Mouse (Mus musculus) T-cell, adult 2 months (primary cell): ENCODE data around the gene Ddc.

ENCODE experiments used
- DNase-seq: peaks from one replicate; pipeline ENCODE4 v3.0.0; 2022; ENCODE audit warnings: low spot score

Gene Ddc

GRCm38 (mm10) chr11:11845044-11845443, 52.9 kb downstream of the Ddc start:
- DNase-seq: no peak

- no peak for DNase-seq
Observed at GRCm38 (mm10) chr11:11844367-11844971, 53.5 kb downstream of the Ddc start.

- no peak for DNase-seq
Observed at GRCm38 (mm10) chr11:11841590-11841989, 56.4 kb downstream of the Ddc start.

- DNase-seq: no peak
Observed at GRCm38 (mm10) chr11:11840746-11841145, 57.2 kb downstream of the Ddc start.

GRCm38 (mm10) chr11:11839874-11840273, 58.1 kb downstream of the Ddc start:
- no peak for DNase-seq

GRCm38 (mm10) chr11:11837384-11837783, 60.6 kb downstream of the Ddc start:
- no peak for DNase-seq

GRCm38 (mm10) chr11:11836713-11837370, 61.1 kb downstream of the Ddc start:
- DNase-seq: no peak

GRCm38 (mm10) chr11:11836262-11836661, 61.7 kb downstream of the Ddc start:
- DNase-seq: no peak

- DNase-seq: no peak
Observed at GRCm38 (mm10) chr11:11835791-11836190, 62.2 kb downstream of the Ddc start.

- DNase-seq: no peak
Observed at GRCm38 (mm10) chr11:11835361-11835760, 62.6 kb downstream of the Ddc start.

- DNase-seq: no peak
Observed at GRCm38 (mm10) chr11:11833100-11833499, 64.8 kb downstream of the Ddc start.

- DNase-seq: no peak
Observed at GRCm38 (mm10) chr11:11832755-11833084, 65.2 kb downstream of the Ddc start.

GRCm38 (mm10) chr11:11831940-11832754, 65.8 kb downstream of the Ddc start:
- no peak for DNase-seq

- DNase-seq: no peak
Observed at GRCm38 (mm10) chr11:11831526-11831925, 66.4 kb downstream of the Ddc start.

GRCm38 (mm10) chr11:11830884-11831495, 67.0 kb downstream of the Ddc start:
- DNase-seq: no peak

GRCm38 (mm10) chr11:11829161-11830000, 68.6 kb downstream of the Ddc start:
- no peak for DNase-seq

GRCm38 (mm10) chr11:11828761-11829160, 69.2 kb downstream of the Ddc start:
- DNase-seq: no peak

GRCm38 (mm10) chr11:11828251-11828650, 69.7 kb downstream of the Ddc start:
- DNase-seq: no peak

- no peak for DNase-seq
Observed at GRCm38 (mm10) chr11:11826475-11826874, 71.5 kb downstream of the Ddc start.

GRCm38 (mm10) chr11:11825670-11826069, 72.3 kb downstream of the Ddc start:
- no peak for DNase-seq

- DNase-seq: no peak
Observed at GRCm38 (mm10) chr11:11824970-11825635, 72.8 kb downstream of the Ddc start.
